Mouse (Mus musculus) left cerebral cortex, postnatal 36 days (tissue): Measurements from ENCODE around the gene Cabcoco1. TPM values are rescaled to one million over a fixed set of nuclear protein-coding genes. Genes with fewer than 3 reads are reported as not detected.

ENCODE experiments used
- total RNA-seq, 2 experiments: library from RNA; stranded (reverse); gene quantifications; 2 replicates each; pipeline ENCODE4 v1.2.3; 2021

Cabcoco1 gene
- total RNA-seq, 2 experiments from 2014 or later = 2.7 to 2.9 TPM

Other genes starting within 250 kb of the Cabcoco1 start
- under 1 TPM; 0.10 to 0.34 TPM for gene Tmem26, start 181.8 kb upstream of the Cabcoco1 start, total RNA-seq